Mouse (Mus musculus) neural tube, embryonic 11.5 days (tissue): Measurements from ENCODE around the gene Rpl13. TPM values are rescaled to one million over a fixed set of nuclear protein-coding genes. Genes with fewer than 3 reads are reported as not detected.

Experiments used
- ATAC-seq: fragments of 200-750 bp; cut with Nextera tagmentation; 2 replicates; pipeline ENCODE4 v1.8.0; 2017; ENCODE audit warnings: moderate number of reproducible peaks, mild to moderate bottlenecking, moderate TSS enrichment, moderate library complexity; ENCODE audit not compliant: insufficient read depth, low FRiP score, low TSS enrichment
- DNase-seq: peaks from one replicate; pipeline ENCODE4 v3.0.0-alpha.2; 2015; ENCODE audit warnings: low spot score
- H3K27ac ChIP-seq: fragments of 300-500 bp; sonication (generic); 2 replicates; pipeline ENCODE4 v1.5.1; 2014; ENCODE audit warnings: low read depth, mild to moderate bottlenecking, low read length
- H3K27me3 ChIP-seq: fragments of 300-500 bp; sonication (generic); 2 replicates; pipeline ENCODE4 v1.6.1; 2014; ENCODE audit warnings: mild to moderate bottlenecking, low read length, mixed read lengths; ENCODE audit not compliant: control insufficient read depth, insufficient read depth
- H3K36me3 ChIP-seq: fragments of 300-500 bp; sonication (generic); 2 replicates; pipeline ENCODE4 v1.6.1; 2014; ENCODE audit warnings: mild to moderate bottlenecking, low read length, moderate library complexity, mixed read lengths; ENCODE audit not compliant: control insufficient read depth, insufficient read depth
- H3K4me1 ChIP-seq: fragments of 300-500 bp; sonication (generic); 2 replicates; pipeline ENCODE4 v1.6.1; 2014; ENCODE audit warnings: low read length, mixed read lengths; ENCODE audit not compliant: control insufficient read depth, insufficient read depth
- H3K4me2 ChIP-seq: fragments of 300-500 bp; sonication (generic); 2 replicates; pipeline ENCODE4 v1.6.1; 2014; ENCODE audit warnings: low read depth, mild to moderate bottlenecking, moderate library complexity
- H3K4me3 ChIP-seq: fragments of 300-500 bp; sonication (generic); 2 replicates; pipeline ENCODE4 v1.5.1; 2014; ENCODE audit warnings: low read depth, low read length
- H3K9ac ChIP-seq: fragments of 300-500 bp; sonication (generic); 2 replicates; pipeline ENCODE4 v1.6.1; 2014; ENCODE audit warnings: mild to moderate bottlenecking, low read length
- H3K9me3 ChIP-seq: fragments of 300-500 bp; sonication (generic); 2 replicates; pipeline ENCODE4 v1.6.1; 2016; ENCODE audit warnings: low read length; ENCODE audit not compliant: control insufficient read depth
- WGBS: fragments of 180-500 bp; shearing (Covaris S2); extraction: QIAGEN DNeasy Blood & Tissue Kit; methylation state at CpG from one replicate; pipeline ENCODE4 v1.1.7; 2014; 5-methylcytosine and 5-hydroxymethylcytosine counted together
- microRNA-seq: library from miRNA; unstranded; fragments of <30 nt; microRNA quantifications from one replicate; pipeline ENCODE4, GENCODE M21; 2016
- polyA plus RNA-seq: library from polyadenylated mRNA; unstranded; fragments of >200 nt; fragmentation: Nextera tagmentation; extraction: Ambion mirVana; gene quantifications from 2 replicates; pipeline ENCODE4 v1.2.1, GENCODE M21; 2014

Rpl13 gene
- polyA plus RNA-seq, 1 experiment from 2014 or later, result 1,194 TPM

- WGBS, result 73% methylated on average over 9 of the region's 9 CpGs
- Histone ChIP-seq H3K27me3 (no peaks in the 10 kb centered on the region), H3K27ac (no peak overlapping the region), H3K4me2 (no peak overlapping the region), H3K4me3 (no peak overlapping the region), H3K36me3 (no peaks in the 10 kb centered on the region), H3K9ac (no peak overlapping the region), H3K4me1 (no peaks in the 10 kb centered on the region), H3K9me3 (no peaks in the 10 kb centered on the region)
- ATAC-seq, result no peak
- no peak for DNase-seq
Measured at GRCm38 (mm10) chr8:123150737-123151171, 48.6 kb downstream of the Rpl13 start.

Small RNA genes lying within 50 kb of the gene (microRNA-seq; reads per million reads assigned to microRNA genes)
- gene Mir7079 (not detected), gene Mir7080 (not detected)

Other genes with a start within 250 kb of the Rpl13 start
- gene Ankrd11, start 60.1 kb upstream of the Rpl13 start, polyA plus RNA-seq, result 83.2 and 88.3 TPM in 2 replicates
- 45.3 and 47.7 TPM in 2 replicates for gene Spg7, start 39.4 kb upstream of the Rpl13 start, polyA plus RNA-seq
- gene Cpne7, start 15.0 kb downstream of the Rpl13 start, polyA plus RNA-seq, result 0.40 TPM in 1 of 2 replicates, not detected in the other
- gene Sult5a1, start 56.0 kb downstream of the Rpl13 start, polyA plus RNA-seq, result 2.3 and 5.6 TPM in 2 replicates
- 0.66 and 1.3 TPM in 2 replicates for gene Dpep1, start 83.9 kb downstream of the Rpl13 start, polyA plus RNA-seq
- gene Chmp1a, start 110.4 kb downstream of the Rpl13 start, polyA plus RNA-seq, result 104 and 110 TPM in 2 replicates
- gene Spata33, start 110.5 kb downstream of the Rpl13 start, polyA plus RNA-seq, result 6.0 and 9.5 TPM in 2 replicates
- gene Cdk10, start 122.5 kb downstream of the Rpl13 start, polyA plus RNA-seq, result 35.5 and 35.7 TPM in 2 replicates
- 2.7 and 3.1 TPM in 2 replicates for gene Spata2l, start 133.9 kb downstream of the Rpl13 start, polyA plus RNA-seq
- 25.1 and 26.0 TPM in 2 replicates for gene Zfp276, start 151.8 kb downstream of the Rpl13 start, polyA plus RNA-seq
- gene Vps9d1, start 152.0 kb downstream of the Rpl13 start, polyA plus RNA-seq, result 26.4 and 29.7 TPM in 2 replicates
- gene Fanca, start 216.2 kb downstream of the Rpl13 start, polyA plus RNA-seq, result 31.3 and 36.7 TPM in 2 replicates
- 16.9 and 17.3 TPM in 2 replicates for gene Spire2, start 230.4 kb downstream of the Rpl13 start, polyA plus RNA-seq